Mouse (Mus musculus) CD4-positive naive resting alpha-beta T cell, adult 76 days (primary cell): Measurements from ENCODE around the gene Sertad2. TPM values are rescaled to one million over a fixed set of nuclear protein-coding genes. Genes with fewer than 3 reads are reported as not detected.

Experiments used
- total RNA-seq: library from RNA; stranded (reverse); gene quantifications from one replicate; pipeline ENCODE4 v1.2.4, GENCODE M21; 2023

Sertad2 gene
- total RNA-seq = 29.3 TPM

GRCm38 (mm10) chr11:20542739-20543452 lies at the start of gene Sertad2:
TSS of gene Sertad2 (plus strand) at chr11:20543253.

Other genes starting within 250 kb of the Sertad2 start
- gene Slc1a4, start 210.5 kb upstream of the Sertad2 start, total RNA-seq = 0.88 TPM
- 77.9 TPM for gene Aftph, start 198.3 kb downstream of the Sertad2 start, total RNA-seq